Mouse (Mus musculus): Measurements from ENCODE around the gene Lmntd1. TPM values are rescaled to one million over a fixed set of nuclear protein-coding genes. Genes with fewer than 3 reads are reported as not detected.
"Not testable (repeated sequence)": the region's sequence is repeated elsewhere in the genome, so short reads cannot be mapped to it uniquely, and the experiment has no call there.

Gene Lmntd1
- polyA plus RNA-seq, 1 experiment from 2014 or later = 0.04 TPM

GRCm38 (mm10) chr6:145346789-145347557 lies 267.1 kb downstream of the Lmntd1 start:
- no peak for DNase-seq (ENCODE audit: low spot score)
- no peaks in the 10 kb centered on the region for H3K36me3 ChIP-seq
- peaks cover 4% of the 10 kb centered on the region for H3K4me1 ChIP-seq
- no peaks in the 10 kb centered on the region for H3K27me3 ChIP-seq (ENCODE audit: low read depth, poor library complexity, severe bottlenecking)
- H3K9me3 ChIP-seq (replicated peaks) = no peaks in the 10 kb centered on the region
- 81% methylated on average over 11 of the region's 11 CpGs for WGBS
- no peak overlapping the region for H3K27ac ChIP-seq
- no peak overlapping the region for H3K4me3 ChIP-seq

GRCm38 (mm10) chr6:145346305-145346704 lies 267.8 kb downstream of the Lmntd1 start:
- no peaks in the 10 kb centered on the region for H3K9me3 ChIP-seq (replicated peaks)
- no peaks in the 10 kb centered on the region for H3K27me3 ChIP-seq (ENCODE audit: low read depth, poor library complexity, severe bottlenecking)
- 80% methylated on average over 8 of the region's 8 CpGs for WGBS
- H3K4me1 ChIP-seq = peaks cover 4% of the 10 kb centered on the region
- H3K4me3 ChIP-seq = no peak overlapping the region
- no peak for DNase-seq (ENCODE audit: low spot score)
- H3K36me3 ChIP-seq = no peaks in the 10 kb centered on the region
- no peak overlapping the region for H3K27ac ChIP-seq

GRCm38 (mm10) chr6:145344719-145345118 lies 269.4 kb downstream of the Lmntd1 start:
- no peaks in the 10 kb centered on the region for H3K36me3 ChIP-seq
- H3K27ac ChIP-seq = no peak overlapping the region
- no peaks in the 10 kb centered on the region for H3K9me3 ChIP-seq (replicated peaks)
- WGBS = 80% methylated on average over 2 of the region's 2 CpGs
- no peak for DNase-seq (ENCODE audit: low spot score)
- H3K4me1 ChIP-seq = peaks cover 7% of the 10 kb centered on the region
- no peak overlapping the region for H3K4me3 ChIP-seq
- peaks cover 4% of the 10 kb centered on the region for H3K27me3 ChIP-seq (ENCODE audit: low read depth, poor library complexity, severe bottlenecking)

DNA sequence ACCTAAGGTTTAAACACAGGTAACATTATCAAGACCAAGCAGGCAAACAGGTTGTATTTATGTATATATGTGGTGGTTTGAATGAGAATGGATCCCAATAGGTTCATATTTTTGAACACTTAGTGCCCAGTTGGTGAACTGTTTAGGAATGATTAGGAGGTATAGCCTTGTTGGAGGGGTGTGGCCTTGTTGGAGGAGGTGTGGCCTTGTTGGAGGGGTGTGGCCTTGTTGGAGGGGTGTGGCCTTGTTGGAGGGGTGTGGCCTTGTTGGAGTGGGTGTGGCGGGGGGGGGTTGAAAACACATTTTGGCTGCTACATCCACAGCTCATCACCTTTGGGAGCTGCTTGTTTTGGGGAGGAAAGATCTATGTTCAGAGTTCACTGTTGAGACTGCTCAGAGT lies 270.7 kb downstream of the Lmntd1 start:
- Histone ChIP-seq H3K4me1 (peaks cover 10% of the 10 kb centered on the region), H3K27ac (no peak overlapping the region), H3K9me3 (replicated peaks) (no peaks in the 10 kb centered on the region), H3K36me3 (no peaks in the 10 kb centered on the region), H3K27me3 (ENCODE audit: low read depth, poor library complexity, severe bottlenecking) (peaks cover 17% of the 10 kb centered on the region), H3K4me3 (no peak overlapping the region)
- WGBS = 46% methylated on average over 1 of the region's 1 CpGs
- no peak for DNase-seq (ENCODE audit: low spot score)

- no peak for DNase-seq (ENCODE audit: low spot score)
- Histone ChIP-seq H3K27ac (no peak overlapping the region), H3K4me3 (no peak overlapping the region), H3K9me3 (replicated peaks) (no peaks in the 10 kb centered on the region), H3K27me3 (ENCODE audit: low read depth, poor library complexity, severe bottlenecking) (peaks cover 23% of the 10 kb centered on the region), H3K36me3 (no peaks in the 10 kb centered on the region), H3K4me1 (peaks cover 10% of the 10 kb centered on the region)
- WGBS = 90% methylated on average over 11 of the region's 11 CpGs
These were observed 271.3 kb downstream of the Lmntd1 start for GRCm38 (mm10) chr6:145342836-145343235.

GRCm38 (mm10) chr6:145341301-145342193 lies 272.6 kb downstream of the Lmntd1 start:
- Histone ChIP-seq H3K27ac (peak overlapping the region; percentile 69), H3K27me3 (ENCODE audit: low read depth, poor library complexity, severe bottlenecking) (peaks cover 23% of the 10 kb centered on the region), H3K4me3 (peak overlapping the region; percentile 57), H3K9me3 (replicated peaks) (no peaks in the 10 kb centered on the region), H3K4me1 (peaks cover 10% of the 10 kb centered on the region), H3K36me3 (no peaks in the 10 kb centered on the region)
- WGBS = under 1% methylated on average over 33 of the region's 33 CpGs
- peak; percentile 82 for DNase-seq (ENCODE audit: low spot score)

- peak overlapping the region; percentile 76 for H3K27ac ChIP-seq
- peaks cover 26% of the 10 kb centered on the region for H3K27me3 ChIP-seq (ENCODE audit: low read depth, poor library complexity, severe bottlenecking)
- no peaks in the 10 kb centered on the region for H3K36me3 ChIP-seq
- no peaks in the 10 kb centered on the region for H3K9me3 ChIP-seq (replicated peaks)
- H3K4me1 ChIP-seq = peaks cover 13% of the 10 kb centered on the region
- H3K4me3 ChIP-seq = peak overlapping the region; percentile 57
- peak; percentile 95 for DNase-seq (ENCODE audit: low spot score)
- WGBS = 0% methylated on average over 37 of the region's 37 CpGs
These were observed 273.4 kb downstream of the Lmntd1 start for GRCm38 (mm10) chr6:145340657-145341146.

- no peaks in the 10 kb centered on the region for H3K36me3 ChIP-seq
- peak overlapping the region; percentile 57 for H3K4me3 ChIP-seq
- H3K9me3 ChIP-seq (replicated peaks) = no peaks in the 10 kb centered on the region
- peak; percentile 57 for DNase-seq (ENCODE audit: low spot score)
- H3K4me1 ChIP-seq = peaks cover 13% of the 10 kb centered on the region
- under 1% methylated on average over 21 of the region's 21 CpGs for WGBS
- peaks cover 30% of the 10 kb centered on the region for H3K27me3 ChIP-seq (ENCODE audit: low read depth, poor library complexity, severe bottlenecking)
- peak overlapping the region; percentile 76 for H3K27ac ChIP-seq
These were observed 274.0 kb downstream of the Lmntd1 start for GRCm38 (mm10) chr6:145339956-145340656.

DNA sequence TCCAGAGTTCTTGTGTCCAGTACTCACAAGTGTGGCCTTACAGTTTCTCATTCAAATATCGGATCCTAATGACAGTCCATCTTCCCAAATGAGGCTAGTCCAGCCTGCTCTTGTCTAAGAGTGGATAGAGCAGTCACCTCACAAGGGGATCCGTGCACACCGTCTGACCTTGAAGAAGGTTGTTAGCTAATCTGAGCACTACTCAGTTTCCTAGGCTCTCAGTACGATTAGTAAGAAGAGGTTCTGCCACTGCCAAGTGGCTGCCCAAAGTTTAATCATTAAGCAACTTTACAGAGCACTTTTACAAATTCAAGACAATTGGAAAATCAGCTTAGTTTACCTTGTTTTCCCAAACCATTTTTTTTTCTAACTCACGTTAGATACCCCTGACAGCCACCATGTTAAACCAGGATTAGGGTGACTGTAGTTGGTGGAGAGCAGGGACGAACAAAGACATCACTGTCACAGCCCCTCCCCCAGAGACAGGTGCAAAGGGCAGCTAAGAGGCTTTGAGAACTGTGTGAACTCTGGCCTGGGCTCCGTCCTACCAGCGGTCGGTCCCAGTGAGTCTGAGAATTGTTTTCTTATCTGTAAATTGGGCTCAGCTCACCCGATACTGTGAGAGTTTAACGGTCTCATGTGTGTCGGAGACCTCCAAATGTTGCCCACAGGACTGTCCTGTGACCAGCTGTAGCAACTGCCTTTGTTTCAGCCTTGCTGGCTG lies 275.4 kb downstream of the Lmntd1 start:
- Histone ChIP-seq H3K4me1 (peaks cover 13% of the 10 kb centered on the region), H3K27me3 (ENCODE audit: low read depth, poor library complexity, severe bottlenecking) (peaks cover 32% of the 10 kb centered on the region), H3K9me3 (replicated peaks) (no peaks in the 10 kb centered on the region), H3K36me3 (no peaks in the 10 kb centered on the region), H3K4me3 (no peak overlapping the region), H3K27ac (no peak overlapping the region)
- 34% methylated on average over 12 of the region's 12 CpGs for WGBS
- DNase-seq (ENCODE audit: low spot score) = no peak

DNA sequence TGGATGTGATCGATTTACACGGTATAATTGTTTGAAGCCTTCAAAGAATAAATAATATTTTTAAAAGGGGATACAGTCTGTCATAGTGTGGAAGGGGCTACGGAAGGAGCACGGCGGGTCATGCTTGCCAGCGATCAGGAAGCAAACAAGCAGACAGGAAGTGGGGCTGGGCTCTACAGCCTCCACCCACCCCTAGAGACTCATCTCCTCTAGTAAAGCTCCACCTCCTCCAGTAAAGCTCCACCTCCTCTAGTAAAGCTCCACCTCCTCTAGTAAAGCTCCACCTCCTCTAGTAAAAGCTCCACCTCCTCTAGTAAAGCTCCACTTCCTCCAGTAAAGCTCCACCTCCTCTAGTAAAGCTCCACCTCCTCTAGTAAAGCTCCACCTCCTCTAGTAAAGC lies 276.6 kb downstream of the Lmntd1 start:
- WGBS = 96% methylated on average over 6 of the region's 6 CpGs
- not testable (repeated sequence) for H3K27ac ChIP-seq; H3K4me3 ChIP-seq; H3K9me3 ChIP-seq (replicated peaks); H3K36me3 ChIP-seq; DNase-seq (ENCODE audit: low spot score)
- Histone ChIP-seq H3K27me3 (ENCODE audit: low read depth, poor library complexity, severe bottlenecking) (peaks cover 32% of the 10 kb centered on the region), H3K4me1 (peaks cover 13% of the 10 kb centered on the region)

GRCm38 (mm10) chr6:145335876-145336768 lies 278.0 kb downstream of the Lmntd1 start:
- 73% methylated on average over 18 of the region's 18 CpGs for WGBS
- H3K27ac ChIP-seq = no peak overlapping the region
- peaks cover 32% of the 10 kb centered on the region for H3K27me3 ChIP-seq (ENCODE audit: low read depth, poor library complexity, severe bottlenecking)
- no peak overlapping the region for H3K4me3 ChIP-seq
- H3K36me3 ChIP-seq = no peaks in the 10 kb centered on the region
- DNase-seq (ENCODE audit: low spot score) = no peak
- no peaks in the 10 kb centered on the region for H3K9me3 ChIP-seq (replicated peaks)
- peaks cover 13% of the 10 kb centered on the region for H3K4me1 ChIP-seq
